Mouse (Mus musculus) cerebellum, adult 11 months (tissue): ENCODE measurements around the gene Npepps.
A peak's percentile ranks its signal among the peaks of the same experiment; 100 is the strongest.
"Not testable (repeated sequence)": the region's sequence is repeated elsewhere in the genome, so short reads cannot be mapped to it uniquely, and the experiment has no call there.

ENCODE experiments used
- DNase-seq: peaks from one replicate; pipeline ENCODE4 v3.0.0; 2022

Npepps gene

GRCm38 (mm10) chr11:97280216-97280861 lies at the start of gene Npepps:
Npepps (minus strand) TSS chr11:97280638.
- DNase-seq, result peak; percentile 81

GRCm38 (mm10) chr11:97328148-97328547 lies 47.7 kb upstream of the Npepps start:
- peak; percentile 53 for DNase-seq

GRCm38 (mm10) chr11:97325224-97325623 lies 44.8 kb upstream of the Npepps start:
- DNase-seq, result no peak

DNA sequence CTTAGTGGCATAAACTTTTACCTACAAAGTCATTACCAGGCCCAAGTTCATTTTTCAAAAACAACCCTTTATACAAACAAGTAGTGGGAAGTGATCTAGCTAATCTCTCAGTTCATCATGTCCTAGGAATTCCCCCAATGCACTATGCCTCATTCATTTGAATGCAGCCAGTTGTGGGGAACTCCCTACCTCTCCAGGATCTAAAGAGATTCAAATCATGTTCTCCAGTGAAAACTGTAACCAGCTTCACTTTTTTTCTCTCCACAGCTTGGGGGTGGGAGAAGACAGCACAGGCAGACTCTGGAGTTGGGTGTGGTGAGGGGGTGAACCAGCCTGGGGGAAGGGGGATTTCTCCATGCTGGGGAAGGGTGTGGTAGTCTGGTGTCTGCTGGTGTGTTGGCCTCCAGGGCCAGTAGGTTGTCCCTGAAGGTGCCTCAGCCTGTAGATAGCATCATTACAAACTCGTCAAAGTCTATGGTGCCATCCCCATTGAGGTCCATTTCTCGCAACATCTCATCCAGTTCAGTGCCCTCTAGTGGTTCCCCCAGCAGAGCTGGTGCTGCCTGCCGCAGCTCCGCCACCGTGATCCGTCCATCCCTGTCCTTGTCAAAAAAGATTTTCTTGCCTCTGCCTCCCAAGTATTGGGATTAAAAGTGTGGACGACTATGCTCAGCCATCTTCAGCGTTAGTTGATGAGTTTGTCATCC lies 41.6 kb upstream of the Npepps start:
- not testable (repeated sequence) for DNase-seq

GRCm38 (mm10) chr11:97321197-97321596 lies 40.8 kb upstream of the Npepps start:
- DNase-seq, result no peak

- peak; percentile 99 for DNase-seq
These were observed 35.4 kb upstream of the Npepps start, which contains the start of gene Mrpl45 for GRCm38 (mm10) chr11:97315504-97316503. Mrpl45 (plus strand) TSS chr11:97315716.

DNA sequence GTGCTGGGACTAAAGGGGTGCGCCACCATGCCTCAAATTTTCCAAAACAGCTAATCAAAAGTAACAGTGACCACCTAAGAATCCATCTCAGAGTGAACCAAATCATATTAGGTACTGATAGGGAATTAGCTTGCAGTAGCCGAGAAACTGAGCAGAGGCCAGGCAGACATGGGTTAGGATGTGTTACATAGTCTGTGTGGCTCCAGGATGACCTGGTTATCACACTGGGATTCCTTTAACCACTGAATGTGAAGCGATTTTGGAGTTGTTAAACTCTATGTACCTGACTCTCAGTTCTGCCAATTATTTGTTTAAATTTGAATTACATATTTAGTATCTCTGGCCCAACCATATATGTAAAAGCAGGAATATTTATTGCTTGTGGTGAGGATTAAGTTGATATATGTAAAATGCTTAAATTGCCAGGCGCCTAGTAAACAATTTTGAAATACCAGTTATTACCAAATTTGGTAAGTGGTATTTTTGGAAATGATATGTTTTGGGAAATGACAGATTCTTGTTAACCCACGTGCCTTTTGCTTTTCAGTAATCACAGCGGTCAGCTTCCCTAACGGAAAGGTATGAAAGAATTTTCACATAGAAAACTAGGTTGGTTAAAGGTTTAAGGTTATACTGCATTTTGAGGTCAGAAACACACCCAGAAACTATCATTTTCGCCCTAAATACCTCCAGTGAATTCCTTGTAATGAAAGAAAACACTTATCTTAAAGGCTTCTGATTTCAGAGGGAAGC lies 34.5 kb upstream of the Npepps start:
- DNase-seq, result no peak

DNA sequence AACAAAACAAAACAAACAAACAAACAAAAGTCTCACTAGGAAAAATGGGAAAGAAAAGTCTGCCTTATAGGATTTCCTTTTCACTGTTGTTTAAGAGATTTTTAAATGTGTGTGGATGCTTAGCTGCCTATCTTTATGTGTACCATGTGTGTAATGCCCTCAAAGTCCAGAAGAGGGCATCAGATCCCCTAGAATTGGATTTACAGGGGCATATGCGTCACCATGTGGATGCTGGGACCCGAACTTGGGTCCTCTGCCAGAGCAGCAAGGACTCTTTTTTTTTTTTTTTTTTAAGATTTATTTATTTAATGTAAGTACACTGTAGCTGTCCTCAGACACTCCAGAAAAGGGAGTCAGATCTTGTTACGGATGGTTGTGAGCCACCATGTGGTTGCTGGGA lies 33.7 kb upstream of the Npepps start:
- DNase-seq, result no peak

DNA sequence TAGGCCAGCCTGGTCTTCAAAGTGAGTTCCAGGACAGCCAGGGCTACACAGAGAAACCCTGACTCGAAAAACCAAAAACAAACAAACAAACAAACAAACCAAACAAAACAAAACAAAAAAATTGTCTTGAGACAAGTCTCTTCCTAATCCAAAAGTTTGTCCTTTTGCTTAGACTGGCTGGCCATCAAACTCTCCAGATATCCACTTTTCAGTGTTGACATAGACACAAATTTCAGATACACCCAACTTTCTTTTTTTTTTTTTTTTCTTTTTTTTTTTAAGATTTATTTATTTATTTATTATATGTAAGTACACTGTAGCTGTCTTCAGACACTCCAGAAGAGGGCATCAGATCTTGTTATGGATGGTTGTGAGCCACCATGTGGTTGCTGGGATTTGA lies 32.4 kb upstream of the Npepps start:
- not testable (repeated sequence) for DNase-seq

GRCm38 (mm10) chr11:97310895-97311631 lies 30.6 kb upstream of the Npepps start:
- no peak for DNase-seq

DNA sequence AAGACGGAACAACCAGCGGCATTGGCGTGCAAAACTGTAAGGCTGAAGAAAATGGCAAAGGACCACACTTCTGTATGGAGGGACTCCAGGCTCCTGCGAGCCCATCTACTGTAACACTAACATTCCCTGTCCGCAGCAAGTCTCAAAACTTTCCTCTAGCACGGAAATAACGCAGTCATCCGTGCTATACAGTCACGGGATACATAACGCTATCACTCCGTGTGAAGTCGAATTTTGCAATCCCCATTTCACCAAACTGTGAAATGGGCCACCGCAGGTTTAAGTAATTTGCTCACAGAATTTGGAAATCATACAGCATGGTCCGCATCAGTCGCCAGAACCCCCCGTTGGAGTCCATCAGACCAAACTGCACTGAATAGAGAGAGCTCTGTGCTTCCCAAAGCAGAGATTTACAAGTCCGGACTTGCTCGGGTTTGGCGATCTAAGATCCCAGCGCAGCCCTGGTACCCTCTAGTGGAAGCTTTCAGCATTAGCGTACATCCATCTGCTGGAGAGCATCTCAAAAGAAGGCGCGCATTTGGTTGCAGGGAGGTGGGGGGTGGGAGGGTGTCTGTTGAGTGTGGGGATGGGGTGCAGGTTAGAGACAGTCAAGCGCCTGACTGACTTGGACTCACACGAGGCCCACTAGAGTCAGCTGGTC lies 29.6 kb upstream of the Npepps start:
- DNase-seq, result peak; percentile 77

DNA sequence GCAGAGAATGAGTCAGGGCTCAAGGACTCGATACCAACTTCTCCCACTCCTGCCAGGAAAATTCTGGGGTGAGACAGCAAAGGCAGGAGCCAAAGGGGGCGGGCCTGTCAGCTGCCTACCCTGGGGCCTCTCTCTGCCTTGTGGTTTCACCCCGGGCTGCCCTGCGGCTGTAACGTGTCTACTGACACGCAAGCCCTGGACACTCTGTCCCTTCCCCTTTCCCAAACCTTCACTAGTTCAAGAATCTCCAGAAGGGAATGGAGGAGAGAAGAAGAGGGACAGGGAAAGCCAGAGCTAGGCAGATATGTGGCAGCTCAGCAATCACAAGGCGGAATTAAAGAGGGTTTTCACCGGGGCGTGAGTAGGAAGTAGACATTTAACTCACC lies 29.0 kb upstream of the Npepps start:
- DNase-seq, result peak; percentile 36

GRCm38 (mm10) chr11:97308806-97309450 lies 28.5 kb upstream of the Npepps start:
- no peak for DNase-seq

DNA sequence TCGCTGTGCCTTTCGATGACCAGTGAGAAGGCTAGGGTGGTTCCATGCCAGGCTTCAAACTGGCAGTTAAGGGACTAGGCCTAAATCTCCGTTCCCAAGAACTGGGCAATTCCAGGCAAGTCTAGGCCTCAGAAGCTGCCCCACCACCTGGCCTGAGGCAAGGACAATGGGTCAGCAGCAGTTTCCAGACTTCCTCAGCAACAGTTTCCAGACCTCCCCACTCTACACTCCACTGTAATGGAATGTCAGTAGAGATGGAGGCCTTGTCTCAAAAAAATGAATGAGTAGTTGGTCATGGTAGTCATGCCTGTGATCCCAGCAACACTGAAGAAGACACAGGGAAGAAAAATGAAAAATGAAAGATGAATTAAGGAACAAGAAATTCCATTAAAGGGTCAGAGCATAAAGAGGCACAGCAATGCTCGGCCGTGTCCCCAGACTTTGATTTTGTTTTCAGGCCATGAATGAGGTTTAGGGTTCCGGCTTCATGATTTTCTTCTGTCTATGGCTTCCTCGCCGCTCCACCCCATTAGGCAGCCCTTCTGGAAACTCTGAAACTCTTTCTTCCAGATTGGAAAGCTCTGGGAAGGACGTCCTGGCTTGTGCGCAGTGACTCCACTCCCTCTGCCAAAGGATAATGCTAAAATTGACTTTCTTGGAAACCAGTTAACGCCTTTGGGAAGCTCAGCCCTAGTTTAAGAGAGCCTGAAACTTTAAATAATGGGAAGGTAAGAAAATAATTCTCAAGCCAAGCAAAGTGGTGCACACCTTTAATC lies 27.0 kb upstream of the Npepps start:
- DNase-seq, result no peak

DNA sequence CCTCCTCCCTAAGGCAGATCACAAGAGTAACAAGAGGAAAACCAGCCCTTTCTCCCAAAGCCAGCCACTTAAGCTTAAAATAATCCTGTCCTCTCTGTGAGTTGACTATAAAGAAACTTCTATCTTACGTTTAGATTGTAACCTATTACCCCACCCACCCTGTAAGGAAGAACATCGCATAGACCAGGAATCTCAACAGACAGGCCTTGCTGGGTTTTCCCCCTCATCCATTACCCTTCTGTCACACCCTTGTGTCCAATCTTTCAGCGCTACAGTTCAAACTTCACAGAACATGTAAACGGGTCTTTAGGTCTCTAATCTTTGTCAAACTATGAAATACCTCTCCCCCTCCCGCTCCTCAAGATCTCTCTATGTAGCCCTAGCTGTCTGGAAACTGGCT lies 24.2 kb upstream of the Npepps start:
- no peak for DNase-seq

GRCm38 (mm10) chr11:97302231-97302781 lies 21.9 kb upstream of the Npepps start:
- no peak for DNase-seq

DNA sequence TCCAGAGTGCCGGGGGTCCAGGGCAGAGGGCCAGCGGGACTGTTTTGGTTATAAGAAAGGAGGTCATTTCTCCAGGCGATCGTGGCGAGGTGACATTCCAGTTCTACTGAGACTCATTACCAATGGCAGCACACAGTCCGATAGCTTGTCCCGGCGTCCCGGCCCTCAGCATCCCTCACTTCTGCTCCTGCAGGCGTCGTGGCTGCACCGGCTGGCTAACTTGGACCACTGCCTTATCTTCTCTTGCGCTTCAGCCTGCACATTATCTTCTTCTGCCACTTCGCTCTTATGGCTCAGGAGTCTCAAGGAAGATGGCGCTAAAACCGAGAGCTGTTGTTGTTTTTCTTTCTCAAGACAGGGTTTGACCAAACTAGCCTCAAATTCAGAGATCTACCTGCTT lies 21.0 kb upstream of the Npepps start:
- no peak for DNase-seq

- DNase-seq, result no peak
These were observed 19.5 kb upstream of the Npepps start for GRCm38 (mm10) chr11:97299939-97300338.

GRCm38 (mm10) chr11:97296542-97296941 lies 16.1 kb upstream of the Npepps start:
- DNase-seq, result no peak

- no peak for DNase-seq
These were observed 12.3 kb upstream of the Npepps start for GRCm38 (mm10) chr11:97292731-97293130.
